Mouse (Mus musculus): Measurements from ENCODE around the gene Pald1.

Gene Pald1

GRCm38 (mm10) chr10:61369755-61370154 is 13.6 kb downstream of the Pald1 start:
- DNase-seq (ENCODE audit: low spot score): no peak

- no peak for DNase-seq (ENCODE audit: low spot score)
These were observed 17.4 kb downstream of the Pald1 start for GRCm38 (mm10) chr10:61365902-61366301.

GRCm38 (mm10) chr10:61364431-61364830 is 18.9 kb downstream of the Pald1 start:
- no peak for DNase-seq (ENCODE audit: low spot score)

GRCm38 (mm10) chr10:61362992-61363391 is 20.3 kb downstream of the Pald1 start:
- no peak for DNase-seq (ENCODE audit: low spot score)

GRCm38 (mm10) chr10:61362483-61362882 is 20.8 kb downstream of the Pald1 start:
- DNase-seq (ENCODE audit: low spot score): no peak

- no peak for DNase-seq (ENCODE audit: low spot score)
These were observed 22.7 kb downstream of the Pald1 start for GRCm38 (mm10) chr10:61360667-61361066.

- DNase-seq (ENCODE audit: low spot score): no peak
These were observed 23.9 kb downstream of the Pald1 start for GRCm38 (mm10) chr10:61359411-61359810.

- no peak for DNase-seq (ENCODE audit: low spot score)
These were observed 25.7 kb downstream of the Pald1 start for GRCm38 (mm10) chr10:61357658-61358057.

GRCm38 (mm10) chr10:61356568-61356967 is 26.8 kb downstream of the Pald1 start:
- no peak for DNase-seq (ENCODE audit: low spot score)

GRCm38 (mm10) chr10:61356095-61356494 is 27.2 kb downstream of the Pald1 start:
- no peak for DNase-seq (ENCODE audit: low spot score)

GRCm38 (mm10) chr10:61355611-61356010 is 27.7 kb downstream of the Pald1 start:
- DNase-seq (ENCODE audit: low spot score): no peak

- DNase-seq (ENCODE audit: low spot score): no peak
These were observed 32.1 kb downstream of the Pald1 start for GRCm38 (mm10) chr10:61351216-61351615.

GRCm38 (mm10) chr10:61346374-61346773 is 37.0 kb downstream of the Pald1 start:
- DNase-seq (ENCODE audit: low spot score): no peak

- no peak for DNase-seq (ENCODE audit: low spot score)
These were observed 38.2 kb downstream of the Pald1 start for GRCm38 (mm10) chr10:61345179-61345578.

- DNase-seq (ENCODE audit: low spot score): peak; percentile 68
These were observed 39.4 kb downstream of the Pald1 start for GRCm38 (mm10) chr10:61343950-61344349.

GRCm38 (mm10) chr10:61342750-61343149 is 40.6 kb downstream of the Pald1 start:
- no peak for DNase-seq (ENCODE audit: low spot score)

GRCm38 (mm10) chr10:61341557-61341956 is 41.8 kb downstream of the Pald1 start:
- peak; percentile 80 for DNase-seq (ENCODE audit: low spot score)

GRCm38 (mm10) chr10:61341045-61341444 is 42.3 kb downstream of the Pald1 start:
- no peak for DNase-seq (ENCODE audit: low spot score)

GRCm38 (mm10) chr10:61340247-61340646 is 43.1 kb downstream of the Pald1 start:
- DNase-seq (ENCODE audit: low spot score): no peak

- DNase-seq (ENCODE audit: low spot score): no peak
These were observed 44.1 kb downstream of the Pald1 start for GRCm38 (mm10) chr10:61339216-61339615.

- no peak for DNase-seq (ENCODE audit: low spot score)
These were observed 45.7 kb downstream of the Pald1 start for GRCm38 (mm10) chr10:61337665-61338064.

- no peak for DNase-seq (ENCODE audit: low spot score)
These were observed 46.7 kb downstream of the Pald1 start for GRCm38 (mm10) chr10:61336592-61336991.

- peak; percentile 84 for DNase-seq (ENCODE audit: low spot score)
These were observed 47.2 kb downstream of the Pald1 start for GRCm38 (mm10) chr10:61336137-61336536.

- DNase-seq (ENCODE audit: low spot score): no peak
These were observed 48.8 kb downstream of the Pald1 start for GRCm38 (mm10) chr10:61334545-61334944.

GRCm38 (mm10) chr10:61331046-61331445 is 52.3 kb downstream of the Pald1 start:
- peak; percentile 54 for DNase-seq (ENCODE audit: low spot score)

Data from urinary bladder, postnatal 14 days (tissue).